Mouse (Mus musculus): ENCODE measurements around the gene Mrc2. TPM values are rescaled to one million over a fixed set of nuclear protein-coding genes. Genes with fewer than 3 reads are reported as not detected.

The Mrc2 gene
- total RNA-seq, 2 experiments from 2014 or later, result 16.5 to 18.6 TPM

- no peak for DNase-seq
These were observed 17.8 kb downstream of the Mrc2 start for GRCm38 (mm10) chr11:105310197-105310596.

GRCm38 (mm10) chr11:105311291-105311975 lies 19.0 kb downstream of the Mrc2 start:
- peak; percentile 60 for DNase-seq

GRCm38 (mm10) chr11:105312311-105312942 lies 20.0 kb downstream of the Mrc2 start:
- DNase-seq, result no peak

- DNase-seq, result peak; percentile 74
These were observed 20.7 kb downstream of the Mrc2 start for GRCm38 (mm10) chr11:105312972-105313632.

GRCm38 (mm10) chr11:105313633-105314014 lies 21.2 kb downstream of the Mrc2 start:
- no peak for DNase-seq

GRCm38 (mm10) chr11:105315296-105315695 lies 22.9 kb downstream of the Mrc2 start:
- no peak for DNase-seq

GRCm38 (mm10) chr11:105316121-105316520 lies 23.7 kb downstream of the Mrc2 start:
- DNase-seq, result no peak

- no peak for DNase-seq
These were observed 25.3 kb downstream of the Mrc2 start for GRCm38 (mm10) chr11:105317769-105318168.

GRCm38 (mm10) chr11:105321090-105321489 lies 28.6 kb downstream of the Mrc2 start:
- DNase-seq, result no peak

GRCm38 (mm10) chr11:105323530-105323929 lies 31.1 kb downstream of the Mrc2 start:
- DNase-seq, result no peak

GRCm38 (mm10) chr11:105327101-105327500 lies 34.7 kb downstream of the Mrc2 start:
- DNase-seq, result no peak

GRCm38 (mm10) chr11:105329962-105330361 lies 37.5 kb downstream of the Mrc2 start:
- no peak for DNase-seq

- DNase-seq, result no peak
These were observed 38.7 kb downstream of the Mrc2 start for GRCm38 (mm10) chr11:105331129-105331528.

- peak; percentile 61 for DNase-seq
These were observed 39.3 kb downstream of the Mrc2 start for GRCm38 (mm10) chr11:105331732-105332131.

- no peak for DNase-seq
These were observed 40.0 kb downstream of the Mrc2 start for GRCm38 (mm10) chr11:105332468-105332867.

- DNase-seq, result no peak
These were observed 41.6 kb downstream of the Mrc2 start for GRCm38 (mm10) chr11:105333867-105334670.

- no peak for DNase-seq
These were observed 46.4 kb downstream of the Mrc2 start for GRCm38 (mm10) chr11:105338596-105339390.

- DNase-seq, result no peak
These were observed 52.8 kb downstream of the Mrc2 start for GRCm38 (mm10) chr11:105345284-105345683.

- peak; percentile 71 for DNase-seq
These were observed 55.0 kb downstream of the Mrc2 start for GRCm38 (mm10) chr11:105347162-105348161.

GRCm38 (mm10) chr11:105348495-105348982 lies 56.1 kb downstream of the Mrc2 start:
- DNase-seq, result no peak

All from gastrocnemius, postnatal 25 days (tissue).